Mouse (Mus musculus): Measurements from ENCODE around the gene Setd1b.
"Not testable (repeated sequence)": the region's sequence is repeated elsewhere in the genome, so short reads cannot be mapped to it uniquely, and the experiment has no call there.

The Setd1b gene

GRCm38 (mm10) chr5:123162942-123163341 is 20.9 kb downstream of the Setd1b start:
- no peak for DNase-seq

- DNase-seq: no peak
These were observed 24.4 kb downstream of the Setd1b start for GRCm38 (mm10) chr5:123166437-123166836.

GRCm38 (mm10) chr5:123167591-123167990 is 25.6 kb downstream of the Setd1b start:
- no peak for DNase-seq

- DNase-seq: no peak
These were observed 27.3 kb downstream of the Setd1b start, which contains the start of gene Psmd9 for GRCm38 (mm10) chr5:123169284-123169683. Gene Psmd9 (plus strand): TSS chr5:123169413.

GRCm38 (mm10) chr5:123170365-123170764 is 28.4 kb downstream of the Setd1b start:
- no peak for DNase-seq

GRCm38 (mm10) chr5:123171646-123172350 is 29.8 kb downstream of the Setd1b start:
- DNase-seq: peak; percentile 85 to 86

GRCm38 (mm10) chr5:123178792-123179191 is 36.8 kb downstream of the Setd1b start:
- no peak for DNase-seq

GRCm38 (mm10) chr5:123180390-123180789 is 38.4 kb downstream of the Setd1b start:
- no peak for DNase-seq

- DNase-seq: no peak
These were observed 39.5 kb downstream of the Setd1b start for GRCm38 (mm10) chr5:123181536-123181935.

- no peak for DNase-seq
These were observed 40.7 kb downstream of the Setd1b start, which contains the start of gene Hpd for GRCm38 (mm10) chr5:123182651-123183050. Gene Hpd (minus strand): TSS chr5:123182727.

- DNase-seq: no peak
These were observed 44.0 kb downstream of the Setd1b start for GRCm38 (mm10) chr5:123185966-123186365.

GRCm38 (mm10) chr5:123187306-123187705 is 45.3 kb downstream of the Setd1b start:
- no peak for DNase-seq

GRCm38 (mm10) chr5:123190912-123191311 is 48.9 kb downstream of the Setd1b start:
- DNase-seq: no peak

- no peak for DNase-seq
These were observed 49.4 kb downstream of the Setd1b start for GRCm38 (mm10) chr5:123191427-123191826.

- no peak for DNase-seq
These were observed 50.7 kb downstream of the Setd1b start for GRCm38 (mm10) chr5:123192606-123193150.

GRCm38 (mm10) chr5:123193436-123193835 is 51.4 kb downstream of the Setd1b start:
- DNase-seq: no peak

- DNase-seq: no peak
These were observed 52.9 kb downstream of the Setd1b start for GRCm38 (mm10) chr5:123194856-123195255.

GRCm38 (mm10) chr5:123195500-123196000 is 53.6 kb downstream of the Setd1b start:
- DNase-seq: no peak

GRCm38 (mm10) chr5:123196746-123197145 is 54.8 kb downstream of the Setd1b start:
- DNase-seq: no peak

- no peak for DNase-seq
These were observed 56.5 kb downstream of the Setd1b start for GRCm38 (mm10) chr5:123198523-123198922.

- DNase-seq: not testable (repeated sequence)
These were observed 59.0 kb downstream of the Setd1b start for GRCm38 (mm10) chr5:123200816-123201522.

- no peak for DNase-seq
These were observed 59.5 kb downstream of the Setd1b start for GRCm38 (mm10) chr5:123201523-123201892.

GRCm38 (mm10) chr5:123201987-123202386 is 60.0 kb downstream of the Setd1b start:
- DNase-seq: no peak

GRCm38 (mm10) chr5:123202771-123203170 is 60.8 kb downstream of the Setd1b start:
- not testable (repeated sequence) for DNase-seq

Data from thymus, postnatal 36 days (tissue).